Mouse (Mus musculus): ENCODE results near the gene Lrrtm3.

Lrrtm3 gene

DNA sequence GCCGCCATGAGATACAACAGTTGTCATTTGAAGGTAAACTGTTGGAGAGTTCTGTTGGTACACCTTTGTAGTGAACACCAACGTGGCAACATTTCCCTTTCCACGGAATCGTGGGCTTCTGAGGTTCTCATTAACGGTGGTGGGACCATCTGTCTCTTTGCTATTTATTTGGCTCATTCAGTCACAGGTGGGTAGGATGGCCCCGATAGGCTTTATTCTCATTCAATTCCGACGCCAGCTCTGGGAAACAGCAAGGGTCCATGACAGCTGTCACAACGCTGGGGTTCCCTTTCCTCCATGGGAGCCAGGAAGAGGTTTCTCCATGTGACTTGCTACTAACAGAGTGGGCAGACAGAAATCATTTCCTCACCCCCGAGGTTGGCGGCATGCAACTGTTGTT is 48.2 kb downstream of the Lrrtm3 start:
- DNase-seq (ENCODE audit: low spot score in 2 of 2) = no peak

DNA sequence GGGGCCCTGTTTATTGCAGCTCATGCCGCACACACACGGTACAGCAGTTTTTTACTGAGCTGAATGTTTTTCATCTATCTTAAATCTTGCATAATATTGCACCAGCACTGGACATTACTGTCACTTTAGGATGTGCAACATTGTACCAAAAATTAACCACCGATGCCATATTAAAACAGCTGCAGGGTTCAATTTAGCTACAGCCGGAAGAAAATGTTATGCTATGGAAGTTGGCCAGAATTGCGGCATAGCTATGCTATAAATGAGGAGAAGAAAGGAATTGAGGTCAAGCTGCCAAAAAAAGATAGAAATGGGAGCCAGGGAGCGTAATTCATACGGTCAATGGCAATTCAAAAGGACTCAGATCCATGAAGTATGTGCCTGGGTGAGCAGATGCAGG is 48.9 kb downstream of the Lrrtm3 start:
- no peak for DNase-seq (ENCODE audit: low spot score in 2 of 2)

DNA sequence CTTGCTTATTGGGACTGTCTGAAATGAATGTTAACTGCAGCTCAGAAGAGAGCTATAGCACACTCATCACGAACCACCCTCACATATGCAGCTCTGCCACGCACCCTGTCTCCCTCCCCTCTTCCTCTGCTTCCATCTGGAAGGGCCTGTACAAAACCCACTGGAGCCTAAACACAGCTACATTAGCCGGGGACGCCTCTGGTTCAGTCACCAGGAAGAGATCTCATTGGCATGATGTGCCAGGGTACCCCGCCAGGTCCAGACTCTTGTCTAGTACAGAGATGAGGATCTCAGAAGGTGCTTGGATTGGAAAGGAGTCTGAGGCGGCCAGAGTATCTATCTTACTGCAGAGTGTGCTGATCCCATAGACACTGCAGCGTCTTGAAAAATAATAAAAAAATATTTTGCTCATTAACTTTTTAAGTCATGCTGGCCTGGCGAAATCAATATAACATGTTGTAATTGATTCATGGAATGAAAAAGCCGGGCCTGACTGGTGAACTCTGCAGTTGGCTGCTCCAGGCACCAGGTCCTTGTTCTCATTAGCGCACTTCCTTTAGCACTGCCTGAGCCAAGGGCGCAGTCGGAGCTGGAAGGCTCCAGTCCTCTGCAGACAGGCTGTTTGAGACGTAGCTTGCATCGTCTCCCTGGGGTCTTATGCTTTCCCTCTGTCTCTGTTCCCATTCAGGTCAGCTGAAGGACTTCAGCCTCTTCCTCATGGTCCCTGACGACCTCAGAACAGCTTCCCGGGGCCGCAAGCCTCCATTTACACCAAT is 50.1 kb downstream of the Lrrtm3 start:
- peak in 1 of 2 experiments; percentile 35 for DNase-seq (ENCODE audit: low spot score in 2 of 2)

DNA sequence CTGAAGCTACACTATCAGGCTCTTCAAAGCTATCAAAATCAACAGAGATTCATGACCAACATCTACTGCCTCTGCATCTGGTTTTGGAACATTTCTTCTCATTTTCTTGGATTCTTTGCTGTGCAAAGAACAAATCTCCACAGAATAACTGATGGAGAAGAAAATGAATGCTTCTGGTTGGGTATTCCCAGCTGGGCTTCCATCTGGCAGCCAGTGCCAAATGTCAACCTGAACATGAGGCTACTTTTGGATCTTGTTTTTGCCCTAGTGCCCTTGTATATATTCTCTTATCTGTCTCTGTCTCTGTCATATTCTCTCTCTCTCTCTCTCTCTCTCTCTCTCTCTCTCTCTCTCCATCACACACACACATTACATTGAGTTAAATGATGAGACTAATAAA is 59.2 kb downstream of the Lrrtm3 start:
- DNase-seq (ENCODE audit: low spot score in 2 of 2) = no peak

DNA sequence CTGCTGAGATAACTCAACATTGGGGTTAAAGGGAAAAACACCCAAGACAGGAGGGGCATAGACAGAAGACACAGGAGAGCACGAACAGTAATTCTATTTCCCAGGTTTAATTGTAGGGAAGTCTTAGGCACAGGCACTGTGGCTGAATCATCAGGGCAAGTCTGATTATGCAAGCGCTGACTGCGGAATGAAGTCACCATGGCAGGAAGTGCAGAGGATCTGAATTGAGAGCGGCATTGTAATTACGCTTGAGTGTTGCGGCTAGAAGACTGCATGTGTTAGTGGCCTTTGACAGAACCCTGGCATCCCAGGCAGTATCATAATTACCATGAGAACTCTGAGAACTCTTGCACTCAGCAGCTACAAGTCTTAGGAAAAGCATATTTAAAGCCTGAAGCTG is 66.7 kb downstream of the Lrrtm3 start:
- no peak for DNase-seq (ENCODE audit: low spot score in 2 of 2)

DNA sequence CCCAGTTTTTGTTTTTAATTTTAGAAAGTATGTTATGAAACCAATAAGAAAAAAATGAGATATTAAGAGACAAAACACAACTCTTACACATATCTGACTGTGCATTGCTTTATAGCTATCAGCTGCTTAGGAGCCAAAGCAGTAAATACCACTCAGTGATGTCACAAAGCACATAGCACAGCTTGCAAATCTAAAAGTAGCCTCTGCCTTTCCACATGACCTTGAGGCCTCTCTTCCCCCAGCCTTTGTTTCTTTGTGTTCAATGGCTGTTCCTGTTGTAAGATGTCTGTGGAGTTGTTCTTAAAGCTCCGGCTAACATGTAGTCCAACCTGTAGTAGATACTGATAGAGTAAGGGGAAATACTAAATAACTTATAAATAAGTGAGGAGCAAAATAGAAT is 69.7 kb downstream of the Lrrtm3 start:
- DNase-seq (ENCODE audit: low spot score in 2 of 2) = no peak

DNA sequence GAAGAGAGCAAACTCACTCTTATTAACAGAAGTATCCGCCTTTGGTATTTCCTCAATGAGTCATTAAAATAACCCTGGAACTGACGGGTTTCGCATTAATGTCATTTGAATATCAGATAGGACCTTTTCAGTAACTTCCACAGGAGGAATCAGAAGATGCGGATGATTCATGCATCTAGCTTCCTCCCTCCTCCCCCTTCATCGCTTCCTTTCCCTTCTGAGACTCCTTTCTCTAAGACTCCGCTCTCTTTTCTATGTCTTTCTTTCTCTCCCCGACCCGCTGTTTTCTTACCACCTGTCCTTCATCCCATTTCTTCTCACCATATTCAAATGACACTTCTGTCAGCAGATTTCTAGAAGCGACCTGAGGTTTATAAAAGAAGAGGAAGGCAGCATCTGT is 88.1 kb downstream of the Lrrtm3 start:
- no peak for DNase-seq (ENCODE audit: low spot score in 2 of 2)

DNA sequence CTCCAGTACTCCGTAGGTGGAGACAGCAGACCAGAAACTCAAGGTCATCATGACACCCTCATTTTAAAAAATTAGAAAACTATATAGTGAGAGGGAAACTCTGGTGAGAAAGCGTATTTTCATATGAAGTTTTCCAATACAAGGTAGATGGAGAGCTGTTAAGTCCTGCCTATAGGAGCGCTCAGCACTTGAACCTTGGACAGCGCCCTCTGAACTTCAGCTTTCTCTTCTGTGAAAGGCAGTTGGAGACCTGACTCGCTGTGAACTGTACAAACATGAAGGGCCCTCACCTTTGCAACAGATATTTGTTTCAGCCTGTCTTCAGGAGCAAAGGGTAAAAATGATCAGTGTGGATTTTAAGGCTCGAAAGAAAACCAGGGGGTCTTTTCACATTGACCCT is 88.5 kb downstream of the Lrrtm3 start:
- no peak for DNase-seq (ENCODE audit: low spot score in 2 of 2)

DNA sequence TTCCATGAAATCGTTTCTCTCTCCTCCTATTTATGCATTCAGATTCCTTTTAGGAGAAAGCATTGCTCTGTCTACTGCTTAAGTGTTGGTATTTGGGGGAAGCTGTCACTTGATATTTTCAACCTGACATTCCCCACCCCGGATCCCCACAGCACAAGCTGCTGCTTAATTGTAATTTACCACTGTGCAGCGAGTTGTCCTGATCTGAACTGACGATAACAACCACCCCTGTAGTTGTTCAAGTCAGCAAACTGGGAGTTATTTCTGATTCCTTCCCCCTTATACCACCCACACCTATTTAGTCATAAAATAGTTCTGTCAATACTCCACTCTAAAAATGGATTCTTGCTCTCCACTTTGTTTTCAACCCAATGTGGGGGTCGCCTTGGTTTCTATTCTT is 95.8 kb downstream of the Lrrtm3 start:
- DNase-seq (ENCODE audit: low spot score in 2 of 2) = no peak

DNA sequence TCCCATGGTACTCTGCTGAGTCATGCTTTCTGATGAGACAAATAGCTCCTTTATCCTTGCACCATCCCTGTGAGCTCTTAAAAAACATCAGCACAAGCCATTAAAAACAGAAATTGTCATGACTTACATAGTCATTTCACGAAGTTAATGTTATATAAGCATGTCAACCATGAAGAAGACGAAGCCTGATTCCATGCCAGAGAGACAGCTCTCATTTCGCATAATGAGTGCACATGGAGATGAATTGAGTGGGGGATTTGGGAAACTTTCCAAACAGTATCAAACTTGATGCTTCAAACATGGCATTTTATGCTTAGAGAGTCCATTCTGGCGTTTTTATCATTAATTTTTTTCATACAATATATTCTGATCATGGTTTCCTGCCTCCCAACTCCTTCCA is 104.5 kb downstream of the Lrrtm3 start:
- no peak for DNase-seq (ENCODE audit: low spot score in 2 of 2)

DNA sequence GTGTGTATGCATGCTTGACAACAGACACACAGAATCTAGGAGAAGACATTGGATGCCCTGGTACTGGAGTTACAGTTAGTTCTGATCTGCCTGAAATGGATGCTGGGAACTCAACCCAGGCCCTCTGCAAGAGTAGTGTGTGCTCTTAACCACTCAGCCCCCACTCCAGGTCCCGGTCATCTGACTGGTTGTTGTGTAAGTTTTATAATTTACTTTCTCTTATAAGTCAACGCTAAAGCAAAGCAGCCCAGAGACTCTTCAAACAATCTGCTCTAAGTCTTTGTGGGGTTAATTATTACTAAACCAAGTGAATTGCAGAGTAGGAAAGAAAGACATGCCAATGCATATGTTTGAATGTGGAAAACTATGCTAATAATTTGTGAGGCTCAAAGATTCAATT is 110.7 kb downstream of the Lrrtm3 start:
- no peak for DNase-seq (ENCODE audit: low spot score in 2 of 2)

DNA sequence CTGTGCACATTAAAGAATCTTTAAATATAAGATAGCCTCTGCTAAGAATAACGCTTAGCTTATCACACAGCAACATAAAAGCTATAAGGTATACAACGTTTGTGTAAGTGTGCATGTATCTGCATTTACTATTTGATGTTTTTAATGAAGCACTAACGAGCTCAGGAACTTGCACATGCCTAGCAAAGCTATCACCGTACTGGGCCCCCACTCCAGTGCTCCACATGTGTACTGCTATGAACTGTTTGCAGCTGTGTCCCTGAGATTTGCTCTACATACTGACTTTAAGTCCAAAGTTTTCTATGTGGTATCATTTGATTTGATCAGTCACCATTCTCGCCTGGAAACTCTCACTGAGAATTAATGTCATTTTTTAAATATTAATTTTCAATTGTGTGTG is 111.1 kb downstream of the Lrrtm3 start:
- no peak for DNase-seq (ENCODE audit: low spot score in 2 of 2)

DNA sequence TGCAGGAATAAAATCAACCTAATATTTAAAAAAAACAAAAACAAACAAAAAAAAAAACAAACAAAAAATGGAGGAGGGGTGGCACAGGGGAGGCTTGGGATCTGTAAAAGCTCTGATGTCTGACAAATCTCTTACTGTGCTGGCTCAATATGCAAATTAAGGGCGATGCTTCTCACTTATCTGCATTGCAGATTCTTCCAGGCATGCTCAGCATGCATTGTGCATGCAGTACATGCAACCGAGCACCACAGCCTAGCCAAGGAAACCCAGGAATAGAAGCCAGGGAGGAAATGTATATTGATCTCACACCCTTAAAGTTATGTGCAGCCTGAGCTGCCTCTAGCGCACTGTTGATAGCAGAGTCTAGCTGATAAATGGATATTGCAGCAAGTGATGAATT is 111.5 kb downstream of the Lrrtm3 start:
- DNase-seq (ENCODE audit: low spot score in 2 of 2) = no peak

DNA sequence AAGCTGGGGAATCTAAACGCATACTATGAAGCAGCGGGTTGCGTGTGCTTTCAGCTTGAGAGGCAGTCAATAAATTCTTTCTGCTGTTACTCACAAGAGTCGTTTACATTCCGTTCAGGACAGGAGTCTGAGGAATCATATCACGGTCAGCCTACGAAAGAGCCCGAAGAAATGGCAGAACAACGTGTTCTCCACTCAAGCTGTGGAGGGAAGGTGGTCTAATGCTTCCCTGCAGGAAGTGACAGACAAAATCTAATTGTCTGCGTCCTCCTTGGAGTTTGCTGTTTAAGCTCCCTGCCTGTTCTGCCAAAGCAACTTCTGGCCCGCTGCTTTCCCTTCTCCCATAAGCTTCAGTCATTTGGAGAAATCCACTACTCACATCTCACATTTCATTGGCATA is 112.0 kb downstream of the Lrrtm3 start:
- DNase-seq (ENCODE audit: low spot score in 2 of 2) = no peak

DNA sequence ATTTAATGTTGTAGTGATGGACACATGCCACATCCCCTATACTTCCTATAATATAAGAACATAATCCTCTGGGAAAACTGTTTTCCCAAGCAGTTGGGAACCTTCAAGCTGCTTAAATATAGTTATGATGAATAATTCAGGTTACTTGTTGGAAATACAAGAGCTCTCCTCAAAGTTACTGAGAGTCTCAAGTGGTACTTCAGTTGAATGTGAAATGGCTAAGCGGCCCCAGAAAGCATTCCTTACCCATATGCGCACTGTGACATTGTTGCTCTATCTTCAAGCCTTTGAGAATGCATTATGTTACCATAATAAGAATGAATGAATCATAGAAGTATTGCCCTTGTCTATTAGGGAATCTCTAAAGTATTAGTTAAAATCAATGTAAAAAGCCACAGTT is 117.8 kb downstream of the Lrrtm3 start:
- DNase-seq (ENCODE audit: low spot score in 2 of 2) = no peak

DNA sequence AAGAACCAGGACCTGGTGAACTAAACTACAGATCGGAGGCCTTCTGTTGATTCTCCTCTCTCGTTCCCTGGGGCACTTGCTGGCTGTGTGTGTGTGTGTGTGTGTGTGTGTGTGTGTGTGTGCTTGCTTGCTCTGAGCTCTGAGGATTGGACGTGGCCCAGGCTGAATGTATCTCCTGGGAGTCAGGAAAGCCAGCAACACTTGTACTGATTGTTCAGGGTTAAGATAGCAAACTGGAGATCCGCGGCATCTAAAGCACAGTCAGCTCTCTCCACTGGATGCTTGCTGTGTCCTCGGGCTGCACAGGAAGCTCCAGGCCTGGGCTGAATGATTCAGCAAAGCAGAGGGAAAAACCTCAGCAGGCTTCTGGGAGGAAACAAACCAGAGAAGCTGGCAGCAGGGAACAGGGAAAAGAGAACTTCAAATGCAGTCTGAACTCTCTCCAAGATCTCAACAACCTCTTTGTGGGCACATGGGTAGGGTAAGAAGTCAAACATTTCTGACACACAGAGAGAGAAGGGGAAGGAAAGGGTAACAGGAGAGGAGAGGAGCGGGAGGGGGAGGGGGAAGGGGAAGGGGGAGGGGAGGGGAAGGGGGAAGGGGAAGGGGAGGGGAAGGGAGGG is 135.7 kb downstream of the Lrrtm3 start:
- no peak for DNase-seq (ENCODE audit: low spot score in 2 of 2)

DNA sequence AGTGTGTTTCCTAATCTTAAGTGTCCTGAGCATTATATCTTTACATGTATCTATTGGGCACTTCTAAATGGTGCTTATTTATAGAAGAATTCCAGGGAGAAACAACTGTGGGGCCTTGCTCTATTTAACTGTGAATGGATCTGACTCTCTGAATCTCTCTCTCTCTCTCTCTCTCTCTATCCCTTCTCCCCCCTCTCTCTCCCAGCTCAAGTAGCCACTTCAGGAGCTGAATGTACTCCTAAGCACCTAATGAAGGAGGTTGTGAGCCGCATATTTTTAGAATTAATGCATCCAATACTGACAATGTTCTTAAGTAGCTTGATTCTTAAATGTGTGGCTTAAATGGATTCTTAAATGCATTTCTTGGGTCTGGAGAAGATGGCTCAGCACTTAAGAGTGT is 138.6 kb downstream of the Lrrtm3 start:
- DNase-seq (ENCODE audit: low spot score in 2 of 2) = no peak

DNA sequence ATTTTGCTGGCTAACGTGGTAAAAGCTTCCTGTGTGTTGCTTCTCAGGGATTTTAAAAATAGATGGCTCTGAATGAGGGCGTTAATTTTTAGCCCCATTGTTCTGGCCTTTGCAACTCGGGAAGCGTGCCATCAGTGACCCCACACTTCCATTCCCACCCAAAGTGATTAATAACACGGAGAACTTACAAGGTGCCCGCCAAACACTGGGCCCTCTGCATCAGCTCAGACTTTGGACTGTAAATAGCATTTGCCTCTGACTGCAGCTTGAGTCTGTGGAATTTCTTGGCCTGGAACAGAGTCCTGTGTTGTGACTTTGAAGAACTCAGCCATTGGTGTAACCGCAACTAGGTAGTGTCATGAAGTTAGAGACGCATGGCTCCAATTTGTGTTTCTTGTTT is 139.2 kb downstream of the Lrrtm3 start:
- DNase-seq (ENCODE audit: low spot score in 2 of 2) = no peak

DNA sequence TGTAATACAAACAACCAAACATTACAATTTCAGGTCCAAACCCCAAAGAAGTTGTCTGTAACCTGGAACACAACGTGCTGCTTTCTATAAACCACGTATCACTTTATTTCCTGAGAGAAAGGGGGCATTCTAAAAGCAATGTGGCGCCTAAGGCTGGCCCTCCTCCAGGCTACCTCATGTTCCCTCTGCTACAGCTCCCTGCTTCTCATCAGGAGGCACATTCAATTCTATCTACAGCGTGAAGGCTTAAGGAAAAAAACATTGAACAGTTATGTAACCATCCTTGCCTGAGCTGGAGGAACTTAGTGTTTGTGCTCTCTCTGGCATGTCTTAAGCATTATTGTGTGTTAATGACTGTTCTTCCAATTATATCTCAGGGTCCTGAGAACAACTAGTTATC is 142.8 kb downstream of the Lrrtm3 start:
- DNase-seq (ENCODE audit: low spot score in 2 of 2) = no peak

DNA sequence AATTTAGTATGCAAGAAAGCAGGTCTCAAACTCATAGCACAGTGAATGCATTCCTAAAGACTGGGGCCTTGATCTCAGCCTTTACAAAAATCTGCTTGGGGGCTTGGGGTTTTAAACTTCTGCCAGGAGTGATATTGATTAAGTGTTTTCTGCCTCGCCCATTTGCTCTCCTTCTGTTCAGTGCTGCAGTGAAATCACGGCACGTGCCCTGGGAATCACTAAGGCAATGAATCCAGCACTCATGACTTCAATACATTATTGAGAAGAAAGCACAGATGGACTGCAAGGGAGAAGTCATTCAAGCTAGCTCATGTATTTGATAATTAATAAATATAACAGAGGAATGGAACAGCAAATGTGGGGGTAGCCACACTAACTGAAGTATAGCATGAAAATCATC is 144.5 kb downstream of the Lrrtm3 start:
- DNase-seq (ENCODE audit: low spot score in 2 of 2) = no peak

DNA sequence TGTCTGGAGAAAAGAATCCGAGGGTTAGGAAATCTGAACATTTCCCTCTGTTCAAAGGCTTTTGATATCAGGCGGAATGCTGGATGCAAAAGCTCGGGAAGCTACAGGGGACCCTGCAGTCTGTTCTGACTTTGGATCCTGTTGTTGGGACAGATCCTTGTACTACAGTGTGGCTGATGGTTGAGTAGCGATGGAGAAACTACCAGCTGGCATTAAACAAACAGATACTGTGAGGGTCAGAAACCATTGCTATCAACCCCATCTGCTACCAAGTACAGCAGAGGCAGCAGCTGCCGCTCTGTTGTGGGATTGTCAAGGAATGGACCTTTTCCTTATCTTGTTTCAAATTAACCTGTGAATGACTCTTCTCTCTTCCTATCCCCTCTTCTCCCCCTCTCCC is 156.1 kb downstream of the Lrrtm3 start:
- DNase-seq (ENCODE audit: low spot score in 2 of 2) = no peak

DNA sequence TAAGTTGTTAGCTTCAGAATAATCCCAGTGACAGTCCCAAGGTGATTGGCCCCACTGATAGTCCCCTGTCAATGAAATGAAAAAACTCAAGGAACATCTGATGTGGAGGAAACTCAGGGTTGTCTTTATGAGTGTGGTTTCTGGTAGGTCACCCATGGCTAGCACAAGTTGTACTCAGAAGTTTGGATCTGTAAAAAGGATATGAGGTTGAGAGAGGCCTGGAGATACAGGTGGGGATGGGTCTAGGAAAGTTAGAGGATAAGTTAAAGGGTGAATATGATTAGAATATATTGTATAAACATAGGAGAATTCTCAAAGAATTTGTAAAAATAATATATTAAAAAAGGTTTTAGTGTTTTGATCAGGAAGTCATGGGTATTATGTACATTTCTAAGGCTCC is 162.7 kb downstream of the Lrrtm3 start, which contains the start of gene Gm10118:
Gene Gm10118 (minus strand): TSS at position 101 of the 400 bp plus-strand sequence.
- DNase-seq (ENCODE audit: low spot score in 2 of 2) = no peak

DNA sequence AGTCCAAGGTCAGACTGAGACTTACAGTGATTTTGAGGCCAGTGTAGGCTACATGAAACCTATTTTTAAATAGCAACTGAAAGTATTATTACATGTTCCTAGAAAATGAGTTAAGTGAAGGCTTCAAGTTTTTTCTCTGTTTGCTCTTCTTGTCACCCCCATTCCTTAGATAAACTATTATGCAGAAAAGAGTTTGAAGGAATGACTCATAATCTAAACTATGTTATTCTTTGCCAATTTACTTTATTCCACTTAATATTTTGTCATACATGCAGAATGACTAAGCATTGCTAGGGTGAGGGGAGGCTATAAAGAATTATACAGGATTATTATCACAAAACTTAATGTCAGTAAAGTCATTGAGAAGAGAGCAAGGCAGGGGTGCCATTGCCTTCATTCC is 181.2 kb downstream of the Lrrtm3 start:
- DNase-seq (ENCODE audit: low spot score in 2 of 2) = no peak

DNA sequence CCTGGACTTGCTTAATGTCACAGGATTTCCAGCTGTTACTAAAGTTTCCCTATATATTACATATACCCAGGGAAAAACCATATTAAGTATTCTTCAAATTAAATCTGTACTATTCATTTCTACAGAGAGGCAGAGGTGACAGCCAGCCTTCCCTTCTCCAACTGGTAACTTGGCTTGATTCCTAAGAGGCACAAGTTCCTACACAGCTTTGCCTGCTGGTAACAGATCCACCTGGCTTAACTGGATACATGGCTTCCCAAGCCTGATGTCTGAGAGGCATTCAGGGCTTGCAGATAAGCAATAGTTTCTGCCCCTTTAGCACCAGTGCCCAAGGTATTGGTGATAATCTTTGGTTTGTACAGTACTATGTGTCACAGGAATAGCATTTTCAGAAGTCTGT is 190.2 kb downstream of the Lrrtm3 start:
- no peak for DNase-seq (ENCODE audit: low spot score in 2 of 2)
